In the genomic region with DNA sequence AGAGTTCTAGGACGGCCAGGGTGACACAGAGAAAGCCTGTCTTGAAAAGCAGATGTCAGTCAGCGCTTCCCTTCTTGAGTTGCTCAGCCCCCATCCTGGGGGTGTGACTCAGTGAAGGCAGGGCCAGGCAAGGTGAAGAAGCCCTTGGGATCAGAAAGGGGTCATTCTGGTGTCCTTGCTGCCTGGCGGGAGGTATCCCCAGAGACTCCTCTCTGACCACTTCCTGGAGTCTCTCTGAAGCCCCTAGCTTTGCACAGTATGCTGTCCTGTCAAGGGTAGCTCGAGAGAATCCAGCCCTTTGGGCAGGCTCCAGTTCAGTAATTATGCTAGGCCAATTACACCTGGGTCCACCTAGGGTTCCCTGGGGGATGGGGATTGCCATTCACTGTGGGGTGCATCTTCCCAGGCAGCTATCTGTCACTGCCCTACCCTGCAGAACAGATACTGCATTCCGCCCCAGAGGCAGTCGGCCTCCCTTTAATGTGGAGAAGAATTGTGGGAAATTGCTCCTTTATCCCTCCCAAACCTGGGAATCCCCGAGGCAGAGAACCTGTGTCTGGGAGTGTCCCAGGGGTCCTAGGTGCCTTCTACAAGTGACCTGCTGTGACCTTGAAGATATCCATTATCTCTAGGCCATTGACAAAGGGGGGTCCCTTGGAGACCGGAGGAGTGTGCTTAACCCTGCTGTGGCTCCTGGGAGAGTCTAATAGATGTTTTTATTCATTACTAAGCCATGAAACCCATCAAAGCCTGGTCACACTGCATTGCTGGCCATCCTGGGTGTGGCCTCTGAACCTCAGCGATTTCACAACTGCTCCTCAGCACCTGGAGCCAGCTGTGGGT, we compare ENCODE assay signal across 12 mouse cellular contexts. TPM values are rescaled to one million over a fixed set of nuclear protein-coding genes. Genes with fewer than 3 reads are reported as not detected.
"Had no signal": no experiment of that assay in that cellular context is flagged by ENCODE, and none has a peak within 500 bp of the region (broad histone marks: within the 10 kb centered on the region; RNA-seq: fewer than 3 reads in every experiment).

No protein-coding gene starts in this region.

- H3K9ac ChIP-seq: limb, embryonic 12.5 days; liver, embryonic 13.5 days had no signal

- H3K36me3 ChIP-seq: limb, embryonic 12.5 days; liver, embryonic 13.5 days had no signal

- DNase-seq: kidney, adult 18-20 months; kidney, postnatal 10 days; kidney, postnatal 4 days; liver; liver, embryonic 13.5 days; lung, adult 18-20 months; midbrain, embryonic 14.5 days; retina, postnatal 1 day; thymus, postnatal 36 days had no signal

- H3K27ac ChIP-seq: limb, embryonic 12.5 days; liver, embryonic 13.5 days had no signal

- H3K4me2 ChIP-seq: limb, embryonic 12.5 days; liver, embryonic 13.5 days had no signal

- H3K27me3 ChIP-seq: limb, embryonic 12.5 days had no signal

- H3K4me3 ChIP-seq: limb, embryonic 12.5 days; liver, embryonic 13.5 days; myocyte had no signal

- H3K4me1 ChIP-seq: liver, embryonic 13.5 days had no signal

RNA-seq across cellular contexts. Expression of a gene that starts 37.4 kb away (rescaled TPM):
- total RNA-seq: megakaryocyte-erythroid progenitor cell, adult 5-6 weeks had no signal
- polyA plus RNA-seq: liver, embryonic 13.5 days; myocyte had no signal

RNA-seq across cellular contexts. Expression of a gene that starts 41.4 kb away (rescaled TPM):
- total RNA-seq: megakaryocyte-erythroid progenitor cell, adult 5-6 weeks had no signal
